Mouse (Mus musculus) T-helper 1 cell (primary cell): ENCODE results near the gene Vmn2r63.
"Not testable (repeated sequence)": the region's sequence is repeated elsewhere in the genome, so short reads cannot be mapped to it uniquely, and the experiment has no call there.

Experiments
- in situ Hi-C: fragments of 300-600 bp; cut with MboI, MseI; formaldehyde crosslinking; loops from one replicate; pipeline ENCODE4 v1.15.1; 2025; ENCODE audit warnings: high pct_unique_total_duplicates

The Vmn2r63 gene

GRCm38 (mm10) chr7:42933722-42934121, at the start of gene Vmn2r63:
Gene Vmn2r63 (minus strand): TSS chr7:42933822.
- in situ Hi-C loops: not testable (repeated sequence)

GRCm38 (mm10) chr7:42980739-42981138, 47.1 kb upstream of the Vmn2r63 start:
- in situ Hi-C loops: no loop called here

- in situ Hi-C loops: no loop called here
These were observed 46.5 kb upstream of the Vmn2r63 start for GRCm38 (mm10) chr7:42980098-42980497.

- in situ Hi-C loops: no loop called here
These were observed 31.6 kb upstream of the Vmn2r63 start for GRCm38 (mm10) chr7:42965246-42965645.

- in situ Hi-C loops: not testable (repeated sequence)
These were observed 35.6 kb downstream of the Vmn2r63 start for GRCm38 (mm10) chr7:42898067-42898466.

- in situ Hi-C loops: loop anchor here (5.0 kb wide), 1 partner anchor 126 kb away; no protein-coding TSS in a partner anchor
These were observed 55.5 kb downstream of the Vmn2r63 start for GRCm38 (mm10) chr7:42878090-42878489.

- in situ Hi-C loops: not testable (repeated sequence)
These were observed 66.7 kb downstream of the Vmn2r63 start, which contains the start of gene Gm2381 for GRCm38 (mm10) chr7:42866801-42867458. Gene Gm2381 (minus strand): TSS chr7:42867234.
